Mouse (Mus musculus) CD4-positive, CD25-positive, alpha-beta regulatory T cell, adult 2 months (primary cell): ENCODE measurements at regions not wholly inside any gene's neighbourhood (a gene's known extent, or its start where the extent isn't known, plus 50 kb on each side); places are given as distances from the start of the nearest gene placed in this dataset.

Experiments
- DNase-seq: peaks from one replicate; pipeline ENCODE4 v3.0.0-alpha.2; 2012; ENCODE audit warnings: low read depth, low spot score

DNA sequence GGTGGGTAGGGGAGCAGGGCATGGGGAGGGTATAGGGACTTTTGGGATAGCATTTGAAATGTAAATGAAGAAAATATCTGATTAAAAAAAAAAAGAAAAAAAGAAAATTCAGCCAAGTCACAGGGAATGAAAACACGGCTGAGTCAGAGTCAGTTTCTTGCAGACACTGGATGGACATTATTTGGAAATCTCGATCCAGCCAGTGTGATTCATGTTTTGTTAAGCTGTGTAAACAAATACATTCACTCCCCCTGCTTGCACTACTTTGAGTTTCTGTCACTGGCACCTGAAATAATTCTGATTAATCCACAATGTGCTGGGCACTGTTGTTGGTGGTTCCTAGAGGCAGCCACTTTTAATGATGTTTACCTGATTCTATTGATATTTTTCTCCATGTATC is 68.6 kb upstream of the Mtpn start:
- no peak for DNase-seq

DNA sequence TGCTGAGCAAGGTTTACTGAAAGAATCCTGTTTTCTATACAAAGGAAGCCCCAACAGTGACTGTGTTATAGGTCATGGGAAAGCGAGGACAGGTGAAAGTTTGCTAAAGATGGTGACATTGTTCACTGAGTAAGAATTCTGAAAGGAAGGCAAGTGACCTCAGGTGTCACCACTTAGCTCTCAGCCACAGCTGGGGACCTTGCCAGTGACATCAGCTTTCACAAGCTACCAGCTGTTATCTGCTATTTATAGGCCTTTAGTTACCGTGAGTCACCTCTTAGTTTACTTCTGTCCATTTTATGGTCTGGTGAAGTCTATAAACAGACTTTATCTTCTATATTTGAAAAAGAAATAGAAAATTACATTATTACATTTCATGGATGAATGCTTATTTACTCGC is 65.4 kb upstream of the Mtpn start:
- no peak for DNase-seq

DNA sequence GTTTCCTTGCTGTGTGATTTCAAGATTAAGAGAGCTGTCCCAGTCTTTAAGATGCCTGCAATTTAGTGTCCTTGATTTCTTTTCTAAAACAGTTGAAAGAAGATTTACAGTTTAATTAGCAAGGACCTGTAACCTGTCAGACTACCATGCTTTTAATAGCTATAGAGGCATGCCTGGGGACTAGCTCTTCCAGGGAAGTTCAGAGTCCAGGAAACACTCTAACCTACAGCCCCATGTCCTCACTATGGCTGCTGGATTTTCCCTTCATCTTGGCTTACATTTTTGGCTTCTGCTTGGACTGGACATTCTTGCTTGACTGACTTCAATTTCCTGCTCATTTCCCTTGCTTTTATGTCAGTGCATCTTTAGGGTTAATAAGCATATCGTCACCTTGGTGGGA is 61.7 kb upstream of the Mtpn start:
- no peak for DNase-seq

DNA sequence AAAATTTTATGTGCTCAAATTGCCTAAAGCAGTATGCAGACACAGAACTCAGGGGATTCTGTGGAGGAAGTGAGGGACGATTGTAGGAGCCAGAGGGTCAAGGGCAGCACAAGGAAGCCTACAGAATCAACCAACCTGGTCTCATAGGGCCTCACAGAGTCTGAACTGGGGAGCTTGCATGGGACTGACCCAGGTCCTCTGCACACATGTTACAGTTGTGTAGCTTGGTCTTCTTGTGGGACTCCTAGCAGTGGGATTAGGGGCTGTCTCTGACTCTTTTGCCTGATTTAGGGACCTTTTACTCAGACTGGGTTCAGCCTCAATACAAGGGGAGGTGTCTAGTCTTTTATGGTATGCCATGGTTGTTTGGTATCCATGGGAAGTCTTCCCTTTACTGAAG is 60.2 kb upstream of the Mtpn start:
- no peak for DNase-seq

DNA sequence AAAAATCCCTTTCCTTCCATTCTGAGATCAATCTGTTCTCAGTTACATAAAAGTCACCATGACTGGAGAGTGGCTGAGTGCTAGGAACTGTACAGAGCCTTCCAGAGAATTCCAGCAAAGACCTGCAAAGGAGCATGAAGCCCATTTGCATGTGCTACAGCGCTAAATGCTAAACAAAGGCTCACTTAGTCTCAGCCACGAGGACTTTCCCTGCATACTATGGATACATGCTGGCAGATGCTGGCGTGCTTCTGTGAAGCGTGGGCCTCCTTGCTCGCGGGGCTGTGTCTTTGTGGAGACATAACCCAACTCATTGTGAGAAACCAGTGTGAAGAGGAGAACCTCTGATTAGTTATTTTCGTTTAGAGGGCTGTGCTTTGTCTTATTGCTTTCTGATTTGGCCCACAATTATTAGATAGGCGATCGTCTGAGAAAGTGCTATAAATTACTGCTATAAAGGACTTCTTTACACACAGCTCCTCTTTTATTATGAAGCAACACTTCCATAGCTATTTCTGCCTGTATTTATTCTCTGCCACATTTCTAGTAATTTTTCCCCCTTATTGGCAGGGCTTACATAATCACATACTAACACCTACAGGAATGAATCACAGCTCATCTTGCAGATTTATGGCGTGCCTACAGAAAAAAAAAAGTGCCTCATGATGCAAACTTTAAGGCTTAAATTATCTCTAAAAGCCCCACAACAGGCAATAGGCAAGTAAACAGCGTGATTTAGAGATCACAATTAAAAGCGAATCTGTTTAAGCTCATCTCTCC is 58.9 kb upstream of the Mtpn start:
- no peak for DNase-seq

DNA sequence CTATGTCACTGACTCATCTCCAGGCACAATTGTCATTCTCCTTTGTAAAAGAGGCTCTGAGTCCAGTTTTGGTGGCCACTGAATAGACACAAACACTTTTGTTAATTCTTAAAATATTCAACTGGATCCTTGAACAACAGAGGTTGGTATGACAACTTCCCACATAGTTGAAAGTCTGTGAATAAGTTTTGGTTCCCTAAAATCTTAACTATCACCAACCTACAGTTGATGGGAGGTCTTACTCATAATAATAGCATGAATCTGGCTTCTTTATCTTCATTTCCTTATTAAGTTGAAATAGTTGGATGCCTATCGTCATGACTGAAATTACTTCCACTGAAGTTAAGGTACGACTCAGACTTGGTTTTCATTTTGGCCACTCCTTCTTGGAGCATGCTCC is 55.3 kb upstream of the Mtpn start:
- DNase-seq = no peak

DNA sequence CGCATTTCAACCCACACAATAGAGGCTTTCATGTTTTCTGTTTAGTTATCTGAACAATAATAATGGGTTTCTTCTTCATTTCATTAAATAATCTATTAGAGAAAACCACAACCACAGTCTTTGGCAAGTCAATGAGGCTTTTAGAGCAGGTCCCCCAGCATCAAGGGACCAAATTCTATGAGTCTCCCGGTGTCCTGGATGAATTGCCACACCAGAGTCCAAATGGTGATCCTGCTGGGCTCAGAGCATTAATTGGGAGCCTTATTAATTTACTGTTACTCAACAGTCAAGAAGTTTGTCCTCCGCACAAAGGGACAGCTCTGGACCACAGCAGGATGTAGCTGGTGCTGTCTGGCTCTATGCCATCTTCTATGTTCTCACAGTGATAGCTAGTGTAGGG is 52.5 kb upstream of the Mtpn start:
- no peak for DNase-seq
